Mouse (Mus musculus): Measurements from ENCODE around the gene Stk35. TPM values are rescaled to one million over a fixed set of nuclear protein-coding genes. Genes with fewer than 3 reads are reported as not detected.
"Not testable (repeated sequence)": the region's sequence is repeated elsewhere in the genome, so short reads cannot be mapped to it uniquely, and the experiment has no call there.

Gene Stk35
- polyA plus RNA-seq, 1 experiment: 17.7 TPM

- H3K27me3 ChIP-seq (replicated peaks; ENCODE audit: control insufficient read depth, insufficient read depth, low read length): no peaks in the 10 kb centered on the region
- no peaks in the 10 kb centered on the region for H3K36me3 ChIP-seq (ENCODE audit: control insufficient read depth, insufficient read depth, low read length)
- H3K4me1 ChIP-seq (ENCODE audit: control insufficient read depth, insufficient read depth, low read length): peaks cover 12% of the 10 kb centered on the region; the same call in 1 of the 2 replicates
- no peak overlapping the region for H3K27ac ChIP-seq (ENCODE audit: insufficient read depth, low read depth, low read length)
- H3K4me3 ChIP-seq (ENCODE audit: insufficient read depth, low read depth, low read length): no peak overlapping the region
- 58% methylated on average over 4 of the region's 4 CpGs for WGBS
- no peak for TF ChIP-seq CTCF (conservative IDR thresholded peaks at IDR 0.05; ENCODE audit: insufficient read depth, insufficient read length, low read depth, low read length)
- no peak for TF ChIP-seq POLR2A (IDR thresholded peaks at IDR 0.05; ENCODE audit: low read depth, low read length)
- DNase-seq: no peak
Measured at GRCm38 (mm10) chr2:129832993-129833392, 32.7 kb downstream of the Stk35 start.

GRCm38 (mm10) chr2:129834221-129834620 is 33.9 kb downstream of the Stk35 start:
- Histone ChIP-seq H3K4me1 (ENCODE audit: control insufficient read depth, insufficient read depth, low read length) (peaks cover 21% of the 10 kb centered on the region; the same call in 1 of the 2 replicates), H3K27me3 (replicated peaks; ENCODE audit: control insufficient read depth, insufficient read depth, low read length) (no peaks in the 10 kb centered on the region), H3K27ac (ENCODE audit: insufficient read depth, low read depth, low read length) (no peak overlapping the region), H3K4me3 (ENCODE audit: insufficient read depth, low read depth, low read length) (no peak overlapping the region), H3K36me3 (ENCODE audit: control insufficient read depth, insufficient read depth, low read length) (no peaks in the 10 kb centered on the region)
- DNase-seq: no peak
- WGBS: 85% methylated on average over 1 of the region's 1 CpGs
- no peak for TF ChIP-seq CTCF (conservative IDR thresholded peaks at IDR 0.05; ENCODE audit: insufficient read depth, insufficient read length, low read depth, low read length)
- TF ChIP-seq POLR2A (IDR thresholded peaks at IDR 0.05; ENCODE audit: low read depth, low read length): no peak

GRCm38 (mm10) chr2:129834881-129835280 is 34.6 kb downstream of the Stk35 start:
- Histone ChIP-seq H3K36me3 (ENCODE audit: control insufficient read depth, insufficient read depth, low read length) (no peaks in the 10 kb centered on the region), H3K27ac (ENCODE audit: insufficient read depth, low read depth, low read length) (no peak overlapping the region), H3K4me3 (ENCODE audit: insufficient read depth, low read depth, low read length) (no peak overlapping the region), H3K4me1 (ENCODE audit: control insufficient read depth, insufficient read depth, low read length) (peaks cover 21% of the 10 kb centered on the region; the same call in 1 of the 2 replicates), H3K27me3 (replicated peaks; ENCODE audit: control insufficient read depth, insufficient read depth, low read length) (no peaks in the 10 kb centered on the region)
- DNase-seq: peak; percentile 62
- WGBS: 73% methylated on average over 6 of the region's 6 CpGs
- TF ChIP-seq CTCF (conservative IDR thresholded peaks at IDR 0.05; ENCODE audit: insufficient read depth, insufficient read length, low read depth, low read length) (no peak), POLR2A (IDR thresholded peaks at IDR 0.05; ENCODE audit: low read depth, low read length) (no peak)

- peak; percentile 82 for DNase-seq
- H3K4me3 ChIP-seq (ENCODE audit: insufficient read depth, low read depth, low read length): no peak overlapping the region
- H3K27ac ChIP-seq (ENCODE audit: insufficient read depth, low read depth, low read length): peak overlapping the region; percentile 49
- H3K4me1 ChIP-seq (ENCODE audit: control insufficient read depth, insufficient read depth, low read length): peaks cover 21% of the 10 kb centered on the region; the same call in 1 of the 2 replicates
- 9% methylated on average over 1 of the region's 1 CpGs for WGBS
- H3K36me3 ChIP-seq (ENCODE audit: control insufficient read depth, insufficient read depth, low read length): no peaks in the 10 kb centered on the region
- H3K27me3 ChIP-seq (replicated peaks; ENCODE audit: control insufficient read depth, insufficient read depth, low read length): no peaks in the 10 kb centered on the region
- no peak for TF ChIP-seq POLR2A (IDR thresholded peaks at IDR 0.05; ENCODE audit: low read depth, low read length)
- no peak for TF ChIP-seq CTCF (conservative IDR thresholded peaks at IDR 0.05; ENCODE audit: insufficient read depth, insufficient read length, low read depth, low read length)
Measured at GRCm38 (mm10) chr2:129836921-129837320, 36.6 kb downstream of the Stk35 start.

- Histone ChIP-seq H3K4me1 (ENCODE audit: control insufficient read depth, insufficient read depth, low read length) (peaks cover 19% of the 10 kb centered on the region; the same call in 1 of the 2 replicates), H3K27me3 (replicated peaks; ENCODE audit: control insufficient read depth, insufficient read depth, low read length) (no peaks in the 10 kb centered on the region), H3K4me3 (ENCODE audit: insufficient read depth, low read depth, low read length) (no peak overlapping the region), H3K36me3 (ENCODE audit: control insufficient read depth, insufficient read depth, low read length) (no peaks in the 10 kb centered on the region), H3K27ac (ENCODE audit: insufficient read depth, low read depth, low read length) (peak overlapping the region; percentile 77; the same call in 1 of the 2 replicates)
- DNase-seq: peak; percentile 67
- no peak for TF ChIP-seq CTCF (conservative IDR thresholded peaks at IDR 0.05; ENCODE audit: insufficient read depth, insufficient read length, low read depth, low read length)
- no peak for TF ChIP-seq POLR2A (IDR thresholded peaks at IDR 0.05; ENCODE audit: low read depth, low read length)
- WGBS: 69% methylated on average over 1 of the region's 1 CpGs
Measured at GRCm38 (mm10) chr2:129838321-129838720, 38.0 kb downstream of the Stk35 start.

- no peak for TF ChIP-seq CTCF (conservative IDR thresholded peaks at IDR 0.05; ENCODE audit: insufficient read depth, insufficient read length, low read depth, low read length)
- no peak for TF ChIP-seq POLR2A (IDR thresholded peaks at IDR 0.05; ENCODE audit: low read depth, low read length)
- Histone ChIP-seq H3K36me3 (ENCODE audit: control insufficient read depth, insufficient read depth, low read length) (no peaks in the 10 kb centered on the region), H3K4me1 (ENCODE audit: control insufficient read depth, insufficient read depth, low read length) (peaks cover 13% of the 10 kb centered on the region), H3K4me3 (ENCODE audit: insufficient read depth, low read depth, low read length) (no peak overlapping the region), H3K27ac (ENCODE audit: insufficient read depth, low read depth, low read length) (no peak overlapping the region), H3K27me3 (replicated peaks; ENCODE audit: control insufficient read depth, insufficient read depth, low read length) (no peaks in the 10 kb centered on the region)
- WGBS: 40% methylated on average over 3 of the region's 3 CpGs
- peak; percentile 40 for DNase-seq
Measured at GRCm38 (mm10) chr2:129845826-129846225, 45.5 kb downstream of the Stk35 start.

GRCm38 (mm10) chr2:129846501-129846900 is 46.2 kb downstream of the Stk35 start:
- TF ChIP-seq POLR2A (IDR thresholded peaks at IDR 0.05; ENCODE audit: low read depth, low read length) (no peak), CTCF (conservative IDR thresholded peaks at IDR 0.05; ENCODE audit: insufficient read depth, insufficient read length, low read depth, low read length) (no peak)
- Histone ChIP-seq H3K4me1 (ENCODE audit: control insufficient read depth, insufficient read depth, low read length) (peaks cover 13% of the 10 kb centered on the region), H3K27ac (ENCODE audit: insufficient read depth, low read depth, low read length) (no peak overlapping the region), H3K27me3 (replicated peaks; ENCODE audit: control insufficient read depth, insufficient read depth, low read length) (no peaks in the 10 kb centered on the region), H3K36me3 (ENCODE audit: control insufficient read depth, insufficient read depth, low read length) (no peaks in the 10 kb centered on the region), H3K4me3 (ENCODE audit: insufficient read depth, low read depth, low read length) (no peak overlapping the region)
- DNase-seq: peak; percentile 80
- 69% methylated on average over 2 of the region's 2 CpGs for WGBS

GRCm38 (mm10) chr2:129849078-129849477 is 48.8 kb downstream of the Stk35 start:
- not testable (repeated sequence) for H3K36me3 ChIP-seq (ENCODE audit: control insufficient read depth, insufficient read depth, low read length); H3K27ac ChIP-seq (ENCODE audit: insufficient read depth, low read depth, low read length); H3K27me3 ChIP-seq (replicated peaks; ENCODE audit: control insufficient read depth, insufficient read depth, low read length); H3K4me3 ChIP-seq (ENCODE audit: insufficient read depth, low read depth, low read length); DNase-seq
- 67% methylated on average over 3 of the region's 3 CpGs for WGBS
- H3K4me1 ChIP-seq (ENCODE audit: control insufficient read depth, insufficient read depth, low read length): peaks cover 13% of the 10 kb centered on the region

Data from kidney, adult 2 months (tissue).